Mouse (Mus musculus) CH12.LX (cell line): ENCODE results near the gene BC004004. TPM values are rescaled to one million over a fixed set of nuclear protein-coding genes. Genes with fewer than 3 reads are reported as not detected.

Source experiments
- DNase-seq: peaks from one replicate; pipeline ENCODE4 v3.0.0-alpha.2; 2013; ENCODE audit errors: extremely low read depth
- H3K27ac ChIP-seq: 2 replicates; pipeline ENCODE4 v1.5.1; 2012; ENCODE audit warnings: low read depth, mild to moderate bottlenecking, control low read depth, moderate library complexity; ENCODE audit not compliant: insufficient read depth
- H3K27me3 ChIP-seq: replicated peaks from 2 replicates; pipeline ENCODE3; 2012; ENCODE audit warnings: inconsistent platforms
- H3K36me3 ChIP-seq, 2 experiments: replicated peaks in 1 of 2; 2 replicates each; pipeline versions ENCODE3 to v1.6.1; 2012; ENCODE audit warnings: inconsistent platforms in 1 of 2, low read length in 1 of 2, mild to moderate bottlenecking in 1 of 2, mixed read lengths in 1 of 2, moderate library complexity in 1 of 2; ENCODE audit not compliant: control insufficient read depth in 1 of 2, insufficient read depth in 1 of 2
- H3K4me1 ChIP-seq, 2 experiments: 2 replicates each; pipeline ENCODE4 v1.6.1; 2012; ENCODE audit warnings: inconsistent platforms in 1 of 2, moderate library complexity in 1 of 2; ENCODE audit not compliant: insufficient read depth in 2 of 2, control insufficient read depth in 1 of 2
- H3K4me2 ChIP-seq: 2 replicates; pipeline ENCODE4 v1.6.1; 2012; ENCODE audit warnings: low read depth, mild to moderate bottlenecking, control low read depth; ENCODE audit not compliant: poor library complexity, insufficient read depth, severe bottlenecking
- H3K4me3 ChIP-seq, 3 experiments: fragments of 150-350 bp in 1 of 3; sonication (generic) in 1 of 3; replicated peaks in 1 of 3; 2 replicates each; pipeline versions ENCODE3 to v1.5.1; 2011 to 2012; ENCODE audit warnings: low read depth in 2 of 3, low read length in 2 of 3, mild to moderate bottlenecking in 2 of 3, moderate library complexity in 2 of 3, control low read depth in 1 of 3, improper control_type of control experiment in 1 of 3, inconsistent platforms in 1 of 3, mixed read lengths in 1 of 3; ENCODE audit not compliant: poor library complexity in 1 of 3
- H3K79me2 ChIP-seq: replicated peaks from 2 replicates; pipeline ENCODE4 v1.6.1; 2012; ENCODE audit warnings: mild to moderate bottlenecking, moderate library complexity; ENCODE audit not compliant: control insufficient read depth, poor library complexity, insufficient read depth, severe bottlenecking; ENCODE audit errors: extremely low read depth
- H3K9ac ChIP-seq: 2 replicates; pipeline ENCODE4 v1.6.1; 2012; ENCODE audit warnings: low read depth, mild to moderate bottlenecking, control low read depth, moderate library complexity; ENCODE audit not compliant: insufficient read depth
- H3K9me3 ChIP-seq: replicated peaks from 2 replicates; pipeline ENCODE3; 2012; ENCODE audit warnings: low read length, inconsistent platforms, mixed read lengths
- BHLHE40 ChIP-seq: IDR thresholded peaks from 2 replicates; pipeline ENCODE4 v1.6.1; 2011; ENCODE audit warnings: mild to moderate bottlenecking, low read depth, low read length, improper control_type of control experiment
- CHD1 ChIP-seq: IDR thresholded peaks from 2 replicates; pipeline ENCODE4 v1.6.1; 2012; ENCODE audit warnings: low read depth, low read length, improper control_type of control experiment, inconsistent platforms
- CTCF ChIP-seq, 2 experiments: IDR thresholded peaks in 1 of 2; conservative IDR thresholded peaks in 1 of 2; 2 replicates each; pipeline ENCODE4 v1.5.1; 2011 to 2012; ENCODE audit warnings: low read depth in 2 of 2, low read length in 2 of 2, improper control_type of control experiment in 1 of 2, inconsistent platforms in 1 of 2, mild to moderate bottlenecking in 1 of 2, moderate library complexity in 1 of 2
- ELF1 ChIP-seq: IDR thresholded peaks from 2 replicates; pipeline ENCODE4 v1.6.1; 2014; ENCODE audit warnings: low read depth, mild to moderate bottlenecking, inconsistent platforms, low read length, improper control_type of control experiment
- IRF4 ChIP-seq: IDR thresholded peaks from 2 replicates; pipeline ENCODE4 v1.6.1; 2014; ENCODE audit warnings: low read depth, mild to moderate bottlenecking, inconsistent platforms, low read length, improper control_type of control experiment
- JUN ChIP-seq: IDR thresholded peaks from 2 replicates; pipeline ENCODE4 v1.6.1; 2011; ENCODE audit warnings: low read depth, mild to moderate bottlenecking, low read length, improper control_type of control experiment, moderate library complexity; ENCODE audit not compliant: insufficient read depth
- NELFE ChIP-seq: IDR thresholded peaks from 2 replicates; pipeline ENCODE4 v1.6.1; 2011; ENCODE audit warnings: low read depth, low read length, improper control_type of control experiment
- SMC3 ChIP-seq: IDR thresholded peaks from 2 replicates; pipeline ENCODE4 v1.6.1; 2011; ENCODE audit warnings: low read depth, low read length, improper control_type of control experiment
- TBP ChIP-seq: conservative IDR thresholded peaks from 2 replicates; pipeline ENCODE4 v1.6.1; 2011; ENCODE audit warnings: low read depth, low read length, improper control_type of control experiment
- TCF12 ChIP-seq: IDR thresholded peaks from 2 replicates; pipeline ENCODE4 v1.6.1; 2014; ENCODE audit warnings: low read depth, mild to moderate bottlenecking, inconsistent platforms, low read length, improper control_type of control experiment
- USF1 ChIP-seq: IDR thresholded peaks from 2 replicates; pipeline ENCODE4 v1.6.1; 2014; ENCODE audit warnings: low read depth, mild to moderate bottlenecking, inconsistent platforms, low read length, improper control_type of control experiment
- ZKSCAN1 ChIP-seq: IDR thresholded peaks from 2 replicates; pipeline ENCODE4 v1.6.1; 2012; ENCODE audit warnings: low read depth, inconsistent platforms, low read length, improper control_type of control experiment, borderline replicate concordance
- ZMIZ1 ChIP-seq: IDR thresholded peaks from 2 replicates; pipeline ENCODE4 v1.6.1; 2012; ENCODE audit warnings: low read depth, mild to moderate bottlenecking, inconsistent platforms, low read length, improper control_type of control experiment
- ZNF384 ChIP-seq: IDR thresholded peaks from 2 replicates; pipeline ENCODE4 v1.6.1; 2012; ENCODE audit warnings: low read depth, low read length, improper control_type of control experiment, inconsistent platforms
- dilution Hi-C: fragments of 300-500 bp; cut with MboI; formaldehyde crosslinking; loops from 2 replicates; pipeline ENCODE4 v1.14.3; 2020; ENCODE audit warnings: low sequenced_read_pairs; ENCODE audit not compliant: extremely low pct_unique_long_range_greater_than_20kb, extremely low pct_ligation_motif_present
- in situ Hi-C: fragments of 300-500 bp; cut with MboI; formaldehyde crosslinking; loops from 3 replicates; pipeline ENCODE4 v1.14.3; 2019; ENCODE audit warnings: low sequenced_read_pairs, low pct_ligation_motif_present, low pct_unique_long_range_greater_than_20kb, mixed read lengths
- polyA plus RNA-seq: library from polyadenylated mRNA; unstranded; fragments of >175 nt; gene quantifications from 2 replicates; pipeline ENCODE4 v1.2.1, GENCODE M21; 2012; ENCODE audit warnings: low read depth; ENCODE audit not compliant: insufficient read length
- total RNA-seq, 2 experiments: library from RNA; depleted of rRNA; stranded (reverse); fragments of 300-350 nt in 1 of 2; fragments of >200 nt in 1 of 2; gene quantifications; 2 replicates each; pipeline ENCODE4 v1.2.3; 2012 to 2014

The BC004004 gene
- total and polyA plus RNA-seq, 3 experiments: 67.9 to 89.1 (median 75.1) TPM

DNA sequence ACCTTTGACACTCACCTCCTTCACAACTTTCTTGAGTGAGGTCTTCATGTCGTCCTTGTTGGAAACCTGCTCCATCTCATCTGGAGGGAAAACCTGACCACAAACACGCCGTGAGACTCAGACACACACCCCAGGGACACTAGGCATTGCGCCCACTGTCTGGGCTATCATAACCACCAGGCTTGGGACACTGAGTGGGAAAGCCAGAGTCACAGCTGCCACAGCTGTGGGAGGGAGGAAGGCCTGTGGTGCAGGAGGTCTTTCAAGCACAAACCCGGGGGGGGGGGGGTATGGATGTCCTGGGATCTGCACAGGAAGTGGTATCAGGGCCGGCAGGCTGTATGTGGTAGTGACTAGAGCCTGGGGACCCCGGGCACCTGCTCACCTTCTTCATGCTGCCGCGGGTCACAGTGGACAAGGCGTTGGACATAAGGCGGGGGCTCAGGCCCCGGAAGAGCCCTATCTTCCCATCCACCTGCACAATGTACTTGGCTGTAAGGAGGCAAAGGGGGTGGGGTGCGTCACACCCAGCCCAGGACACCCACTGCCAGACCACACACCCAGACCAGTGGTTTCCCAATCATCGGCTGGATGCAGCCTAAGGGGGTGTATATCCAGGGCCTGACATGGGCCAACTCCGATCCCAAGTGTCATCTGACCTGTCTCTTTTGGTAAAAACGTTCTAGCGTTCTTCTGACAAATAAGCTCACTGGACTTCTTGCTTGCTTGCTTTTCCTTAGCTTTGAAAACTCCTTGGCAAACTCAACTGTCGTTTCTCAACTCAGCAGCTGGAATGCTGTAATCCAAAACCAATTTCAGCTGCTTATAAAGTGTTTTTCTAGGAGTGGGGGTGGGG, 72.0 kb downstream of the BC004004 start:
- no peak overlapping the region for H3K9ac ChIP-seq
- dilution Hi-C loops: no loop called here
- DNase-seq: no peak
- in situ Hi-C loops: no loop called here
- no peaks in the 10 kb centered on the region for H3K27me3 ChIP-seq
- no peaks in the 10 kb centered on the region for H3K9me3 ChIP-seq
- no peak overlapping the region for H3K27ac ChIP-seq
- H3K4me1 ChIP-seq: peaks cover 12 to 45% of the 10 kb centered on the region in 2 experiments
- TF ChIP-seq USF1 (no peak), ZNF384 (no peak), BHLHE40 (no peak), ZMIZ1 (no peak)
- no peak overlapping the region for H3K4me3 ChIP-seq
- H3K79me2 ChIP-seq: peaks cover 1% of the 10 kb centered on the region; the same call in 1 of the 2 replicates
- H3K4me2 ChIP-seq: no peak overlapping the region
- H3K36me3 ChIP-seq: peaks cover 68 to 93% of the 10 kb centered on the region in 2 experiments

DNA sequence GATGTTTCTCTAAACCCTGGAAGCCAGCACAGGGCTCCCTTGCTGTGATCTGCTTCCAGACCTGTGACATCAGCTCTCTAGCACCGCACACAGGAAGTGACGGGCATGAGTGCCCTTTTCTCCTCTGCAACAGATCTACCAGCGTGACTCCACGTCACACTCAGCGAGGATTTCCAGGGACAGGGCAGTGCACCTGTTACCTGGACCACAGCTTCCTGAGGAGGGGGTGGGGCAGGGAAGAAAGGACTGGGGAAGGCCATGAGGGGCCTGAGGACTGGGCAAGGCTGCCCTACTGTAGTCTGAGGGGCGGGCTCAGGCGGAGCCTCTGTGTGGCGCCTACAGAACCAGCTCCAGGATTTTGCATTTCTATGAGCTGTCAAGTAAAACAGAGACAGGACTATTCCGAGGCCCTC, 73.0 kb downstream of the BC004004 start:
- Histone ChIP-seq H3K27ac (no peak overlapping the region), H3K9ac (no peak overlapping the region), H3K27me3 (no peaks in the 10 kb centered on the region), H3K36me3 (peaks cover 60 to 85% of the 10 kb centered on the region in 2 experiments), H3K79me2 (peaks cover 11% of the 10 kb centered on the region), H3K4me1 (peaks cover 14 to 54% of the 10 kb centered on the region in 2 experiments), H3K4me2 (no peak overlapping the region), H3K4me3 (no peak overlapping the region), H3K9me3 (no peaks in the 10 kb centered on the region)
- in situ Hi-C loops (no loop called here), dilution Hi-C loops (no loop called here)
- no peak for TF ChIP-seq ZKSCAN1
- TF ChIP-seq SMC3: peak; percentile 1; the same call in 1 of the 2 replicates
- TF ChIP-seq CTCF (conservative IDR thresholded peaks at IDR 0.05 in 1 of 2, IDR thresholded peaks at IDR 0.05 in 1 of 2; ENCODE audit: low read depth in 2 of 2, low read length in 2 of 2): peak in 1 of 2 experiments; percentile 20; a peak in 1 of 4 replicates
- no peak for DNase-seq

DNA sequence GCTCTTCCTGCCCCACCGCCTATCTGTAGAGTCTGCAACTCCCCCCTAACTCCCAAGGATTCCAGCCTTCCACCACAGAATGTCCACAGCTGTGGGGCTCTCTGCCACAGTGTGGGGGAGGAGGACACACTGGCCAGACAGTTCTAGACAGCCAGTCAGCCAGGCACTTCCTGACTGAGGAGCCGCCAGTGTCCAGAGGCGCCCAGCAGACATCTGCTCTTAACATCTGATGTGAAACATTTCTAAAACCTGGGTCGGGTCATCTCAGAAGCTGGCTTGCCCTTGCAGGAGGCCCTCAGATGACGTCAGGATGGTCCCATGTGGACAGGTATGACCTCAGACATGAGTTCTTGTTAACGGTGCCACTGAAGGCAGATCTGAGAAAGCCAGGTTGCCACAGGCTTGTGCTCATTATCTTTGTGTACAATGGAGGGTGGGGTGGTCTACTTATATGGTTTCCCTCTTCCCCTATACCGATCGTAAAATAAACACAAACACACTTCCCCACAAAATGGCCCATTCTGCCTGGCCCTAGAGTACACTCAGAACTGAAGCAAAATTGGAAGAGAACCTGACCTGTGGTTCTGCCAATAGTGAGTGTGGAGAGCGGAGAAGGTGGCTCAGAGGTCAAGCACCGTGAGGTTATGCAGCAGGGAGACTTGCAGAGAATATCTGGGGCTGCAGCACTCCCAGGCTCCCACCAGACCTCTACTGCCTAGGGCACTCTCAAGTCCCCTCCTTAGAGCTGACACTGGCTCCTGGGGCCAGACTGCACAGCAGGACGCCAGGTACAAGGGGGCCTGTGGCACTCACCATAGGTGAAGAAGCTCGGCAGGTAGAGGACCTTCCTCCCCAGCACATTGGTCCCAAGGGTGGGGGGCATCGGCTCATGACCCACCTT, 73.7 kb downstream of the BC004004 start:
- Histone ChIP-seq H3K27ac (no peak overlapping the region), H3K79me2 (peaks cover 17% of the 10 kb centered on the region), H3K9ac (no peak overlapping the region), H3K36me3 (peaks cover 53 to 79% of the 10 kb centered on the region in 2 experiments), H3K27me3 (no peaks in the 10 kb centered on the region), H3K4me3 (no peak overlapping the region), H3K9me3 (no peaks in the 10 kb centered on the region), H3K4me1 (peaks cover 14 to 57% of the 10 kb centered on the region in 2 experiments), H3K4me2 (no peak overlapping the region)
- in situ Hi-C loops: no loop called here
- dilution Hi-C loops: no loop called here
- no peak for DNase-seq
- TF ChIP-seq TCF12 (no peak), IRF4 (no peak), ELF1 (peak; percentile 28), SMC3 (0 out of 2 replicates have a peak, but pooled peaks have one; percentile 0), ZMIZ1 (no peak), NELFE (no peak), TBP (no peak), CHD1 (no peak), JUN (no peak)
